Mouse (Mus musculus): ENCODE measurements at regions not wholly inside any gene's neighbourhood (a gene's known extent, or its start where the extent isn't known, plus 50 kb on each side); places are given as distances from the start of the nearest gene placed in this dataset.
"Not testable (repeated sequence)": the region's sequence is repeated elsewhere in the genome, so short reads cannot be mapped to it uniquely, and the experiment has no call there.

DNA sequence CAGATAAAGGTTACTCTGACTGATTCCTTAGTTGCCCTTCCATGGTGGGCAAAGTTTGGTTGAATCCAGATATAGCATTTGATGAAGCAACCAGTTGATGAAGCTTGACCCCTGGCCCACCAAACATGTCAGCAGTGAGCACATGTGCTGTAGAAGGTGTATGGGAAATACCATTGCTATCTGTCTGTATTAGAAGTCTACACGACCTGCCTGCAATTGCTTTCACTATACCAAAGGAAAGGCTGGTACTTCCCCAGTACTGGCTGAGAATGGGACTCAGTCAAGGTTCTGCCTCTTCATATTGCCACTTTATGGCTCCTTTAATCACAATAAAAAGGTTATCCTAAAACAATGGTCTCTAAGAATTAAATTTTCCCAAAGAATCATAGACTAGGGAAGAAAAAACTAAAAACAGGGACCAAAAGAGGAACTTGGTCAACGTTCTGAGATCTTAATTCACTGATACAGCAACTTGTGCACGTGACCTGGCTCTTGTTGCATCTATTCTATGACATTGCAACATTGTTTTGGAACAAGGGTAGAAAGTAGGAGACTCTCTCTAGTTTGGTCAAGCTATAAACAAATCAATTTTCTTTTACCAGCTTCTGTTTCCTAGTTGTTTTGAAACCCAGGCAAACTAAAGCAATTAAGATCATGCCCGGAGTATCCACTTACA lies 284.0 kb downstream of the Rapgef2 start:
- no peak for DNase-seq

DNA sequence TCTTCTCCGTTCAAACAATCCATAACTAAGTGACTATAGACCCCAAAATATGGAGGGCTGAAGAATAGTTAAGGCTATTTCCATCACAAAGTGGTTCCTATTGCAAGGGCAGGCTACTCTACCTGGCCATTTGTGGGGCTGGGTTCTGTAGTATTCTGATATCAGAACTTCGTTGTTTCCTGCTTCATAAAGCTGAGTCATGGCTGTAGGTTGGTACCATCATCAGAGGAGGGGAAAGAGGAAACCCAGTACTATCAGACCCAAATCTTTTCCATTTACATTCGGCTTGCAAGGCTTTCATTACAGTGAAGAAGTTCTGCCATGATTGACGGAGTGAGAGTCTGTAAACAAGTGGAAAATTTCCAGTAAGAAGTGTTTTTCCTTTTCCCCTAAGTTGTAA lies 284.6 kb downstream of the Rapgef2 start:
- DNase-seq, result no peak

DNA sequence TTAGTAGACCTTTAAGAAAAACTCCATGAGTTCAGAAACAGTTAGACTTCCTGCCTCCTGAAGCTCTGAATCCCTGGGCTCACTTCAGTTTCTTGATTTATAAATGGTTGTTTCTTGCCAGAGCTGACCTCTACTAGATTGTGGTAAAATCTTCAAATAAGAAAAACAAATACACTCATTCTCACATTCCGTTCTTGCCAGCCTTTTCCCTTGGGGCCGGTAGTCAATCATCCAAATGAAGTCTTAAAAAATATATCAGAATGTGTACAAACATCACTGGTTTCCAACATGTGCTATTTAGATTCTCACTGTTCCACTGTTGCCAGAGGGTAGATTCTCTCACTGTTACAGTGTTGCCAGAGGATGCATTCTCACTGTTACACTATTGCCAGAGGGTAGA lies 286.0 kb downstream of the Rapgef2 start:
- DNase-seq, result no peak

DNA sequence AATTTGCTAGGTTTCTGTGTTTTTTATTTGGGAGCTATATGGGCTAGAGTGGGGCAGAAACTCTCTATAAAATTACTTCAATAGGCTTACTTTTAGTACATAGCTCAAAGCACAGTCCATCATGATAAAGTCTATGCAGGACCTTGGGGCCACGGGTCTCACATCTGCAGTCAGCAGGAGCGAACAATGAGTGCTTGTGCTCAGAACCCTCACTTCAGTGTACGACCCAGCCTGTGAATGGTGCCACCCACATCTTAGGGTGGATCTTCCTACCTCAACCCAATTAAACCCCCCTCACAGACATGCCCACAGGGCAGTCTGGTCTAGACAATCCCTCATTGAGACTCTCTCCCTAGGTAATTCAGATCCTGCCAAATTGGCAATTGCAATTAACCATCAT lies 286.5 kb downstream of the Rapgef2 start:
- no peak for DNase-seq

DNA sequence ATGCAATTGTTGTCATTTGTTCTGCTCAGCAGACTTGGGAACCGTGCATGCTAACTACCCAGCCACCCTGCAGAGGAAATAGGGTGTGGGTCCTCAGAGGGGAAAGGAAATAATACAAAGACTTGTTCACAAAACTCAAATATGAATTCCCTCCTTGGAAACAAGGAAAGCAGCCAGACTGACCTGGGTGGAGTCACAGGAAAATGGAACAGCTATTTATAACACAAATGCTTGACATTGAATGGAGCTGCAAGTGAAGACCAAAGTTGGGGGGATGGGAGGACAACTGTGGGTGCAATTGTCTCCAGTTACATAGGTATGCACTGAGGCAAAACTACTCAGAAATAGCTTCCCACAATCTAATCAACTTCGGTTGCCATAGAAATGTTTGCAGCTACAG lies 298.2 kb downstream of the Rapgef2 start:
- DNase-seq, result no peak

DNA sequence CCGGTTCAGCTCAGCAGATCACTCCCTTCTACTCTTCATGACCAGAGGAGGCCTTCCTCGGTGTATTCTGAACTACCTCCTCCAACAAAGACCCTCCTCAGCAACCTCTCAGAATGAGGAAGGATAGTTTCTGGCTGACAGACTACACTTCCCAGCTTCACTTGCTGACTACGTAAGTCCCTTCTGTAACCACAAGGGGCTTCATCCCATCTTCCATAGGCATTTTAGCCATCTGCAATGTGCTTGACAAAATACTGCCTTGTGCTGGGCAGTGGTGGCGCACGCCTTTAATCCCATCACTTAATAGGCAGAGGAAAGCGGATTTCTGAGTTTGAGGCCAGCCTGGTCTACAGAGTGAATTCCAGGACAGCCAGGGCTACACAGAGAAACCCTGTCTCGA lies 299.6 kb downstream of the Rapgef2 start:
- DNase-seq, result no peak

DNA sequence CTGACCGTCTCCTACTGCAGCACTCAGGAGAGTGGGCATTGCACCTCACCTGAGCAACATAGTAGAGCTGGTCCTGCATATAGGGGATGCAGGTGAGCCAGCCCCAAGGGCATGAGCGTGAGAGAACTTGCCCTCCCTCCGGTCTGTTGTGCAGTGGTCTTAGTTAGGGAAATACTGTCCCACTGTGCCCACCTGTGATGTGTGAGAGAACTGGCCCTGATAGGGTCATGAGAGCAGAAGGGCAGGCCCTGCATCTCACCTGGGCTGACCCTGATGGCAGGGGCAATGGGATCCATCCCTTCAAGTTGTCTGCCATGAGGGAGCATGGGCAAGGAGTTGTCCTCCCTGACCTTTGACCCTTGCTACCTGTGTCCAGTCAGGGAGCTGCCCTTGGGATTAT lies 305.3 kb downstream of the Rapgef2 start:
- no peak for DNase-seq

DNA sequence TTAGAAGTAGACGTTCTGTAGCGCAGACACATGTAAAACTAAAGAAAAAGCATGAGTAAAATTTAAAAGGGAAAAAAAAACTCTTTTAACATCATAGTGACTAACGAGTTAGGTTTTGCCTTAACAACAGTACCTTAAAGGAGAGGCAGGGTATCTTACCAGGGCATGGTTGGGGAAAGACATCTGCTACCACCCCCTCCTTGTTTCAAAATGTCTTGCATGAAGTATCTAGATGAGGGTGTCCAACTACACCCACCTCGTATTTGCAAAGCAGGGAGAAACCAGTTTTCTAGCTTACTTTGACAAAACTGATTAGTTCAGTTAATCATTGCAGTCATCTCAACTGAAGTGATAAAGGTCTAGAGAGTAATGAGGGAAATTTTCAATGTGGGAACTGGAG lies 307.5 kb downstream of the Rapgef2 start:
- DNase-seq, result no peak

DNA sequence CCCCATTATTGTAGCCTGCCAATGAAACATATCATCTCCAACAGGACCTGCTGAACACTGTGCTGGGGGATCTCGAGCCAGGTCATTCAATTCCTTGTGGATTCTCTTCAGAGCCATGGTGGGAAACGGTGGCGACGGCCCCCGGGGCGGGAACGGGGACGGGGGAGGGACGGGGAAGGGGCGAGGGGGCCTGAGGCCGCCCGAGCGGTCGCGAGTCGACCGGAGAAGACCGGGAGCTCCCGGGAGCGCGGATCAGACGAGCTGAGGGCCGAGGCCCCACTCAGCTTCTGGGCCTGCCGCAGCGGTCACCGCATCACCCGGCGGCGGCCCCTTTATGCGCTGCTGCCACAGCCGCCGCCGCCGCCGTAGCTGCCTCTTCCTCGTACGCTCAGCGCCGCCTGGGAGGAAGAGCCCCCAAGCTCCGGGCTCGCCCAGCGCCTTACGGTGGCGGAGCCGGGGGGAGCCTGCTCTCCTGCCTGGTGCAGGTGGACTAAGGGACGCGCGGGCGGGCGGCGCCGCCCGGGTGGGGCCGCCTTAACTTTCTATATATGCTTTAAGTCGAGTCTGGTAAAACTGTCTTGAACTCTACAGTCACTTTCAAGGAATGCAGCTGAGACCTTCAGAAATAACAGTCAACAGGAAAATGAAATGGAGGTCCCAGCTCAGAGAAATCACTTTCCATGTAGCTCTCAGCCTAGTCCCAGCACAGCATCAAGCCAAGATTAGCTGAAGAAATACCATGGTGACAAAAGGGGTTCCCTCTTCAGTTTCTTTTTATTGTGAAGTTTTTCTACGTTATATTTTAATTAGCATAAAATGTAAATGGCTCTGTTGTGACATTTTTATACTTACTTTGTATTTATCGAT lies 319.4 kb downstream of the Rapgef2 start:
- DNase-seq, result not testable (repeated sequence)

DNA sequence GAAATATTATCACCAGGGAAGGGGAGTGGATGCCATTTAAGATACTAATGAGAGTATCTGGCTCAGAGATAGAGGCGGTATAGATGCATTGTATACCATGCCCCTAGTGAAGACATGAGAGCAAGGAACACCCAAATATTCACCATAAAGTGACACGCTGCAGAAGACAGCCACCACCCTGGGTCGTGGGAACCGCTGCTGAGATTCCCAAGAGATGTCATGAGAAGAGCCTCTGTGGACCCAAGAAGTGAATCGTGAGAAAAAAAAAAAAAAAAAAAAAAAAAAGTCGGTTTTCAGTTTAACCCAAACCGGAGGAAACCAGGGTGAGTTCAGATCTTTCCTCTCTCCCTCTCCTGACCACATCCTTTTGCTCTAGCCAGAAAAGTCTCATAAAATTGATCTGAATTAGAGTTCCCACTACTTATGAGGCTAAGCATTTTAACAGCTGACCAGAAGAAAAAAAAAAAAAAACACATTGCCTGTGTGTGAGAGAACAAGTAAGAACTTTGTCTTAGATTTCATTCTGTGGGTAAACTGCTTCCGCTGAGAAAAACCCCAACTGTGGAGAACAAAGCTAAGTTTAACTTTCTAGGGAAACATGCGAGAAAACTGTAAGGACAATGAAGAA lies 322.0 kb downstream of the Rapgef2 start:
- DNase-seq, result no peak

DNA sequence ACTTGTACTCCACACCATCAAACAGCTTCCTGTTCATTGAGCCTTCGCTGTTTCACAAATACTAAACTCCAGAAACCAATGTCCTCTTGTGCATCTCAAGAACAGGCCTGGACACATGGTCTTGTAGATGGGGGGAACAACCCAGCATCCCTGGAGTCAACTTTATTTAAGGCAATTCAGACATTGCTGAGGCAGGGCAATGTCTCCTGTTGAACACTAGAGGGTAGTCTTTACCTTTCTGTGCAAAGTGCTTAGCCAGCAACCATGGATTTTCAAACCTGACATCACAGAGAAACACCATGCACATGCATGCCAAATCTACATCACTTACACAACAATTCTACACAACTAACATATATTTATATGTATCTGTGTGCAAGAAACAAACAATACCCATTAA lies 327.5 kb downstream of the Rapgef2 start:
- DNase-seq, result peak; percentile 45

DNA sequence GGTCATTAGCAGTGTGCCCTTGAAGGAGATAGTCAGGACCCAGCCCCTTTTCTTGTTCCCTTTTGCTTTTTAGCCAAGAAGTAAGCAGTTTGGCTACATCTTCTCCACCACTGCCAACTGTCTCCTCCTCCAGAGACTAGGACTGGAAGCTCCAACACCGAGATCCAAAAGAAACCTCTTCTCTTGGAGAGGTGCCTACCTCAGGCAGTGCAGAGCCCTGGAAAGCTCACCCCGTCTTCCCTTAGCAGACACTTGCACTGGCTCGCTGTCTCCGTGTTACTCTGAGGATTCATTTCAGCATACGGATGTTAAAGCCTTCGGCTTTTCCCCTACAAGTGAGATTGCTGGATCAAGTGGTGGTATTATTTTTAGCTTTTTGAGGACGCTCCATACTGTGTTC lies 331.0 kb downstream of the Rapgef2 start:
- DNase-seq, result no peak

DNA sequence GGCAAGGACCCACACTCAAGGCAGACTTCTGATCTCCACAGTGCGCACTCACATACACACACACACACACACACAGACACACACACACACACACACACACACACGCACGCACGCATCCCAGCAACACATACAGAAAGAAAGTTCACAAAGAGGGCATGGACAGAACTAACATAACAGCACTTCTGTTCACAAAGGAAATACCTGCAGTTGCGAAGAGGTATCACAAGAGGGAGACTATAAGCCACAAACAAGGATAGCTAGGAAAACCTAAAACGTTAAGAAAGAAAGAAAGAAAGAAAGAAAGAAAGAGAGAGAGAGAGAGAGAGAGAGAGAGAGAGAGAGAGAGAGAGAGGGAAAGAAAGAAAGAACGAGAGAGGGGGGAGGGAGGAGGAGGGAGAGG lies 336.9 kb downstream of the Rapgef2 start:
- DNase-seq, result not testable (repeated sequence)

DNA sequence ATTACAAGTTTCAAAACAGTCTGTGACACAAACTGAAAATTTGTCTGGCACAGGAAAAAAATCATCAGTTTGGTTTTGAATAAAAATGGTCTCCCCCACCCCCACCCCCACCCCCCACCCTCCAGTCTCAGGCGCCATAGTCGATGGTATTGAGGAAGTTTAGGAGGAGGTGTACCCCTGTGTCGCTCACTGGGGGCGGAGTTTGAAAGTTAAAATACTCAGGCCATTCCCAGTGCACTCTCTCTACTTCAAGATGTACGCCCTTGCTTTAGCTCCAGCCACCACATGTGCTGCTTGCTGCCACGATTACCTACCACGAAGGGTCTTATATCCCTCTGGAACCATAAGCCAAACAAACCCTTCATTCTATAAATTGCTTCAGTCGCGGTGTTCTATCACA lies 337.6 kb downstream of the Rapgef2 start:
- no peak for DNase-seq

DNA sequence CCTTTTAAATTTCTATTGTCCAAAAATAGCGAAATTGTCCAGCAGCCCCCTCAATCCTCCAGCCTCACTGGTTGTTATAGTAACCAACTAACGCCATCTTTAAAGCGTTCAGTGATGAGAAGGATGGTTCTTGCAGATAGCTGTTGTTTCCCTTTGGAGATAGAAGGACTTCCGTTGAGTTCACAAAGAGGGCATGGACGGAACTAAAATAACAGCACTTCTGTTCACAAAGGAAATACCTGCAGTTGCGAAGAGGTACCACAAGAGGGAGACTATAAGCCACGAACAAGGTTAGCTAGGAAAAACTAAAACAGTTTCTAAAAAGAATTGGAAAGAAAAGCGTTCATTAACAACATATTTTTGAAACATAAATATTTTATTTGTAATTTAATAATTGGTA lies 338.1 kb downstream of the Rapgef2 start:
- peak; percentile 43 for DNase-seq

DNA sequence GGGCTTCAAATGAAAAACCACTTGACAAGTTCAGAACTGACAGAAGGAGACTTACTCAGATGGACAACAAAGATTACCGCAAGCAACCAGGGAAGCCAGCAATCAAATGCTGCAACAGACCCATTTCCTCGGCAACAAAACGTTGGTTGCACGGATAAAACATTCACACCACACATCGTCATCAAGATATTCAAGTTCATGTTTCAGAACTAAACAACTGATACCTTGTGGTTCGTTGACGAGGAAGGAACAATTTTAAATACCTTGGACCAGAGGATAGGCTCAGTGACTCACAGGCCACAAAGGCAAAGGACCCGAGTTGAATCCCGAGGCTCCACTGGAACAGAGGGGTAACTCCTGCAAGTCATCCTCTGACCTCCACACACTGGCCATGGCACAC lies 339.1 kb downstream of the Rapgef2 start:
- DNase-seq, result no peak

DNA sequence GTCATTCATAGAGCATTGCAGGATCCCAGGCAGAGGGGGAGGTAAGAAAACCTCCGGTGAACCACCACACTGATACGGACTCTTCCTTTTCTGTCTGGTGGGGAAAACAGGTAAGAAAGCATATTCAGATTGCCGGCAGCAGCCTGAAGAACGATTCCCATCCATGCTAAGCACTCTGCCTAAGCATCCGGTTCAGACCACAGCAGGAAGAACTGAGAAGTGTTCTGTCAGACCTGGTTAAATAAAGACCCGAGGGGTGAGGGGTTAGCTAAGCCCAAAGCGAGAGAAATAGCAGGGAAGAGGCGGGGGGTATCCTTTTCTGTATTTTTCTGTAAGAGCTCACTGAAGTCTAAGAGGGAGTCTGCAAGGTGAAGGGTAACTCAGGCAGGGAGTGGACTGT lies 342.1 kb downstream of the Rapgef2 start:
- DNase-seq, result no peak

DNA sequence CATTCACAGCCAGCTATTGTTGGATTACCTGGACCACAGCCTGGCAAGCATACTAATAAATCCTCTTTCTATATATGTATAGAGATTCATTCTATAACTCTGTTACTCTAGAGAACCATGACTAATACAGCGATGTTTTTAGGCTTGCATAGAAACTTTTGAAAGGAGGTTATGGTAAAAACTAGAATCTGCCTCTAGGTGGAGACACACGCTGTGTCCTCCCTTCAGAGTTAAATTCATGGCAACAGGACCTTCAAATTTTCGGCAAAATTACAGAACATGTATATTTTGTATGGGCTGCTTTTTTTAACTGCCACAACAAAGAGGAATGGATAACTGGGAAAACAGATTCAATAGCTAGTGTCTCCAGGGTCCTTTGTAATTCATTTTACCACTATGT lies 353.3 kb downstream of the Rapgef2 start:
- no peak for DNase-seq

DNA sequence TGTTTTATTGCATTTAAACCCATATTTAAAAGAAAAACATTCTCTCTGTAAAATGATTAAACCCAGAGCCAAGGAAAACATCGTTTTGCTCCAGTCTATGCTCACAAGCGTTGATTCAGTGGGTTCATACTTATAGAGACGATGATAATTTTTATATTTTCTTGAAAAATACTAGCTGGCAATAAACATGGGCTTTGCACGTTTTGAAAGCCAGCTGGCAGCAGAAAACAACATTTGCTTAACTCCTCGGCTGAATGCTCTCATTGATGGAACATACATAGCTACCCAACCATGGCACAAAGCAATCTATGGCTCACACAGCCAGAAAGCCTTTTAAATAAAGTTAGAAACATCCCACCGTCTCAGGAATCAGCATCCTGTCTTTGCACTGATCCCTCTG lies 366.5 kb downstream of the Rapgef2 start:
- DNase-seq, result no peak

DNA sequence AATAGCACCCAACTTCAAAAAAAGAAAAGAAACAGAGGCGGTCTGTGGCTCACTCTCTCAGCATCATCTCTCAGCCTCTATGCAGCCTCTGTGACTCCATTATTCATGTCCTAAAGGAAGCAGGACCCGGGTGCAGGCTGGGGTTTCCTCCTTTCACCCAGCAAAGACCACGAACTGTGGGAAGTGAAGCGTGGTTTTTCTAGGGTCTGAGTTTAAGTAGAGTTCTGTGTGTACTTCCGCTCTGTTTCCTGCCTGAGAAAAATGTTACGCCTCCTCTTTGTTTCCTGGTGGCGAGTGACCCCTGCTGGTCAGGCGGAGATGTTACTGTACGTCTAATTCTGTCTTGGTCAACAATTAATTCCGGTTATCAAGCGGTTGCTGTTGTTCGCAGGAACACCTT lies 366.9 kb downstream of the Rapgef2 start:
- DNase-seq, result peak; percentile 48

DNA sequence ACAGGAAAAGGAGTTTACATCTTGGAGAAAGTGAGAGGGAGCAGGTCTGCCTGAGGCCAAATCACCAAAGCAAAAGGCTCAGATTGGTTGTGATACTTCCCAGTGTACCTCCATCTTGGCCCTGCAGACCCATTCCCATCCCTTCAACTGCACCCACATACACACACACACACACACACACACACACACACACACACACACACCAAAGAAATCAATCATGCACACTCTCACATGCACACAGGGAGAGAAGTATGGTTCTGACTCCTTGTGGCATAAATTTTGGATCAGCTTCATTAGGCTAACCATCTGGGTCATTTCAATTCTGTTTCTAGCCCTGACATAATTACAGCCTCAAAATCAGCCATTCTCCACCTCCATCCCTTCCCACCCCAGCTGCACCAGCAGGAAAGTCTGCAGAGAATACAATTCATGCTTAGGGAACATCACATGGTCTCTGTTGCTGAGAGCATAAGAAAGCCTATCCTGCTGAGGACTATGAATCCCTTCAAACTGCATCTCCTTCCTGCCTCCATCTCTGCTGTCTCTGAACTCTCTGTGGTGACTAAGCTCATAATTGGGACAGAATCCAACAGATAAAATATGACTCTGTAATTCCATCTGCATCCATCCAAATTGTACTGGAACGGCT lies 378.0 kb downstream of the Rapgef2 start:
- DNase-seq, result peak; percentile 64

DNA sequence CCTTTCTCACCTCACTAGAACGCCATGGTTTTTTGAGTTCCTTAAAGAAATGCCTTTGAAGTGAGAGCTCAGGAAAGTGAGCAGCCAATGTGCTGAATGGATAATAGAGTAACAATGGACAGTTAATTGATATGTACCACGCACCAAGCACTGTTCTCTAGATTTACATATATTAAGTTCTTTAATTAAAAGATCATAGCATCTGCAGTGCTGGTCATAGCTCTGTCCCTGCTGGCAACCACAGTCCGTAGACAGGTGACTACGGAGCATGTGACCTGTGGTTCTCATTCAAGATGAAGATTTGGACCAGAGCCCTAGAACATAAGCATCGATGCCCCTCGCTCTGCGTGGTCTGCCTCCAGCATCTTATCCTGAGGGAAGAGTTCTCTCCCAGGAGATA lies 378.5 kb downstream of the Rapgef2 start:
- DNase-seq, result no peak

DNA sequence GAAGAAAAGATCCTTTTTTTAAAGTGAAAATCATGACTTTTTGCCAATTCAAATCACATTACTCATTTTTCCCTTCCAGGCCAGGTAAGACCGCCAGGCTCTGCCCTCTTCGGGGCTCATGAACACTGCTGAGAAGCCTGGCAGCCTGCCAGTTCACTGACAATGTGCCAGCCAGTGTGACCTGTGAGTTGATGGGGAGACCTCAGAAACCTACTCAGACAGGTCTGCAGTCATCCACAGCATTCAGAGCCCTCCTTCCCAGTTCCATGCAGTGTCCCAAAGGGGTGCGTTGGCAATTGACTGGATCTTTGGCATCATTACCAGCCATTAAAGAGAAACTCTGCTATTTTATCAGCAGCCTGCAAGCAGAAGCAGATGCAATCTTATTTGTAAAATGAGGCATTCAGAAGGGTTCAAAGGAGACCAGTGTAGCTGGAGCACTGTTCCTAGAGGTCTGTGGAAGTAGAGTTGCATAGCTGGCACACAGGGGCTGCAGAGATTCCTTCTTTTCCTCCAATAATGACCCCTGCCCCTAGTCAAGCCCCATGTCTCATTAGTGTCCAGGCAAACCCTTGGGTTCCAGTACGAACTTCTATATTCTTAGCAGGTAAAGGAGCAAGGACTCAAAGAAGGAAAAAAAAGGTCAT lies 384.4 kb downstream of the Rapgef2 start:
- peak; percentile 20 for DNase-seq

Data from layer of hippocampus, adult 9-11 months (tissue).